Mouse (Mus musculus): ENCODE measurements around the gene Ppargc1a. TPM values are rescaled to one million over a fixed set of nuclear protein-coding genes. Genes with fewer than 3 reads are reported as not detected.

The Ppargc1a gene
- polyA plus RNA-seq, 1 experiment: 2.1 TPM

- Histone ChIP-seq H3K79me2 (ENCODE audit: control insufficient read depth, insufficient read depth) (no peaks in the 10 kb centered on the region), H3K4me2 (ENCODE audit: low read depth) (no peak overlapping the region), H3ac (ENCODE audit: control insufficient read depth, insufficient read length) (no peak overlapping the region), H3K4me3 (no peak overlapping the region), H3K27me3 (ENCODE audit: control insufficient read depth, insufficient read depth, insufficient read length) (no peaks in the 10 kb centered on the region), H3K36me3 (ENCODE audit: control insufficient read depth, insufficient read depth) (no peaks in the 10 kb centered on the region)
- TF ChIP-seq POLR2A (IDR thresholded peaks at IDR 0.05; ENCODE audit: insufficient read length, low read depth) (no peak), MAX (IDR thresholded peaks at IDR 0.05; ENCODE audit: low read depth) (no peak), TCF3 (IDR thresholded peaks at IDR 0.05; ENCODE audit: insufficient read length, low read depth) (no peak)
Measured at GRCm38 (mm10) chr5:51477140-51477539, 90.4 kb downstream of the Ppargc1a start.

- Histone ChIP-seq H3K79me2 (ENCODE audit: control insufficient read depth, insufficient read depth) (no peaks in the 10 kb centered on the region), H3K4me3 (no peak overlapping the region), H3K36me3 (ENCODE audit: control insufficient read depth, insufficient read depth) (no peaks in the 10 kb centered on the region), H3K27me3 (ENCODE audit: control insufficient read depth, insufficient read depth, insufficient read length) (no peaks in the 10 kb centered on the region), H3ac (ENCODE audit: control insufficient read depth, insufficient read length) (no peak overlapping the region), H3K4me2 (ENCODE audit: low read depth) (no peak overlapping the region)
- TF ChIP-seq SRF (IDR thresholded peaks at IDR 0.05; ENCODE audit: control insufficient read depth, insufficient read length, low read depth) (no peak), POLR2A (IDR thresholded peaks at IDR 0.05; ENCODE audit: insufficient read length, low read depth) (no peak)
Measured at GRCm38 (mm10) chr5:51475034-51475541, 92.4 kb downstream of the Ppargc1a start.

GRCm38 (mm10) chr5:51471614-51472013, 95.9 kb downstream of the Ppargc1a start:
- H3K4me2 ChIP-seq (ENCODE audit: low read depth): no peak overlapping the region
- no peaks in the 10 kb centered on the region for H3K79me2 ChIP-seq (ENCODE audit: control insufficient read depth, insufficient read depth)
- H3K27me3 ChIP-seq (ENCODE audit: control insufficient read depth, insufficient read depth, insufficient read length): no peaks in the 10 kb centered on the region
- H3ac ChIP-seq (ENCODE audit: control insufficient read depth, insufficient read length): no peak overlapping the region
- no peak overlapping the region for H3K4me3 ChIP-seq
- TF ChIP-seq POLR2A (IDR thresholded peaks at IDR 0.05; ENCODE audit: insufficient read length, low read depth) (no peak), MYOG (IDR thresholded peaks at IDR 0.05; ENCODE audit: control insufficient read depth in 1 of 3, insufficient read depth in 1 of 3, insufficient read length in 2 of 3, low read depth in 2 of 3) (no peak), REST (IDR thresholded peaks at IDR 0.05; ENCODE audit: insufficient read depth, insufficient read length) (no peak), USF1 (IDR thresholded peaks at IDR 0.05; ENCODE audit: low read depth) (no peak), TCF3 (IDR thresholded peaks at IDR 0.05; ENCODE audit: insufficient read length, low read depth) (no peak), E2F4 (IDR thresholded peaks at IDR 0.05; ENCODE audit: insufficient read depth) (no peak), TCF12 (IDR thresholded peaks at IDR 0.05; ENCODE audit: insufficient read depth, poor library complexity, severe bottlenecking) (no peak), MYOD1 (IDR thresholded peaks at IDR 0.05; ENCODE audit: control insufficient read depth in 1 of 3, insufficient read length in 2 of 3, low read depth in 2 of 3) (no peak), POLR2AphosphoS2 (IDR thresholded peaks at IDR 0.05; ENCODE audit: insufficient read length, low read depth) (no peak), MAX (IDR thresholded peaks at IDR 0.05; ENCODE audit: low read depth) (no peak), CEBPB (IDR thresholded peaks at IDR 0.05; ENCODE audit: insufficient read depth, poor library complexity, severe bottlenecking) (no peak)
- no peaks in the 10 kb centered on the region for H3K36me3 ChIP-seq (ENCODE audit: control insufficient read depth, insufficient read depth)

- Histone ChIP-seq H3K27me3 (ENCODE audit: control insufficient read depth, insufficient read depth, insufficient read length) (no peaks in the 10 kb centered on the region), H3K79me2 (ENCODE audit: control insufficient read depth, insufficient read depth) (no peaks in the 10 kb centered on the region), H3K4me2 (ENCODE audit: low read depth) (peak overlapping the region; percentile 12), H3K4me3 (no peak overlapping the region), H3ac (ENCODE audit: control insufficient read depth, insufficient read length) (no peak overlapping the region), H3K36me3 (ENCODE audit: control insufficient read depth, insufficient read depth) (no peaks in the 10 kb centered on the region)
- TF ChIP-seq TCF3 (IDR thresholded peaks at IDR 0.05; ENCODE audit: insufficient read length, low read depth): no peak
- TF ChIP-seq POLR2A (IDR thresholded peaks at IDR 0.05; ENCODE audit: insufficient read length, low read depth): no peak
- no peak for TF ChIP-seq CEBPB (IDR thresholded peaks at IDR 0.05; ENCODE audit: insufficient read depth, poor library complexity, severe bottlenecking)
- no peak for TF ChIP-seq USF1 (IDR thresholded peaks at IDR 0.05; ENCODE audit: low read depth)
- no peak for TF ChIP-seq REST (IDR thresholded peaks at IDR 0.05; ENCODE audit: insufficient read depth, insufficient read length)
- no peak for TF ChIP-seq SRF (IDR thresholded peaks at IDR 0.05; ENCODE audit: control insufficient read depth, insufficient read length, low read depth)
- TF ChIP-seq MAX (IDR thresholded peaks at IDR 0.05; ENCODE audit: low read depth): no peak
- no peak for TF ChIP-seq MYOG (IDR thresholded peaks at IDR 0.05; ENCODE audit: control insufficient read depth in 1 of 3, insufficient read depth in 1 of 3, insufficient read length in 2 of 3, low read depth in 2 of 3)
- TF ChIP-seq E2F4 (IDR thresholded peaks at IDR 0.05; ENCODE audit: insufficient read depth): no peak
- TF ChIP-seq MYOD1 (IDR thresholded peaks at IDR 0.05; ENCODE audit: control insufficient read depth in 1 of 3, insufficient read length in 2 of 3, low read depth in 2 of 3): no peak
- TF ChIP-seq TCF12 (IDR thresholded peaks at IDR 0.05; ENCODE audit: insufficient read depth, poor library complexity, severe bottlenecking): no peak
- no peak for TF ChIP-seq POLR2AphosphoS2 (IDR thresholded peaks at IDR 0.05; ENCODE audit: insufficient read length, low read depth)
Measured at GRCm38 (mm10) chr5:51466036-51466435, 101.5 kb downstream of the Ppargc1a start.

DNA sequence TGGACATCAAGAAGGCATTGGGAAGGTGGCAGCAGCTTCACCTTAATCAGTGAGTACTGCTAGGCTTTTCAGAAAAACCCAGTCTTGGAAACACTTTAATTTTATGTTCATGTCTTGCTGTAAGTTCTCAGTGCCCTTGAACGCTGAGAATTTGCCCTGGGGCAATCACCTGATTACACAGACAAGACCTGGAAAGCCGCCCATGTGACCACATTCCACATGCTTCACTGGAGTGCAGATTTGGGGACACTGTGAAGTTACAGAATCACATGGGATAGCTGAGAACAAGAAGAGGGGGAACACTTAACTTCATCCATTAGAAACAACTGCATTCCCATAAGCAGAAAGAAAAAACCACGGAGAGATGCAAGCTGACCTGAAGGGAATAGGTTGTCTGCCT, 115.5 kb downstream of the Ppargc1a start:
- TF ChIP-seq CEBPB (IDR thresholded peaks at IDR 0.05; ENCODE audit: insufficient read depth, poor library complexity, severe bottlenecking): no peak
- no peak for TF ChIP-seq POLR2AphosphoS2 (IDR thresholded peaks at IDR 0.05; ENCODE audit: insufficient read length, low read depth)
- TF ChIP-seq TCF3 (IDR thresholded peaks at IDR 0.05; ENCODE audit: insufficient read length, low read depth): no peak
- no peak for TF ChIP-seq E2F4 (IDR thresholded peaks at IDR 0.05; ENCODE audit: insufficient read depth)
- TF ChIP-seq MAX (IDR thresholded peaks at IDR 0.05; ENCODE audit: low read depth): no peak
- TF ChIP-seq MYOG (IDR thresholded peaks at IDR 0.05; ENCODE audit: control insufficient read depth in 1 of 3, insufficient read depth in 1 of 3, insufficient read length in 2 of 3, low read depth in 2 of 3): no peak
- TF ChIP-seq MYOD1 (IDR thresholded peaks at IDR 0.05; ENCODE audit: control insufficient read depth in 1 of 3, insufficient read length in 2 of 3, low read depth in 2 of 3): no peak
- no peak for TF ChIP-seq SRF (IDR thresholded peaks at IDR 0.05; ENCODE audit: control insufficient read depth, insufficient read length, low read depth)
- no peak for TF ChIP-seq TCF12 (IDR thresholded peaks at IDR 0.05; ENCODE audit: insufficient read depth, poor library complexity, severe bottlenecking)
- TF ChIP-seq REST (IDR thresholded peaks at IDR 0.05; ENCODE audit: insufficient read depth, insufficient read length): no peak
- TF ChIP-seq POLR2A (IDR thresholded peaks at IDR 0.05; ENCODE audit: insufficient read length, low read depth): no peak
- no peak for TF ChIP-seq USF1 (IDR thresholded peaks at IDR 0.05; ENCODE audit: low read depth)
- Histone ChIP-seq H3K4me2 (ENCODE audit: low read depth) (no peak overlapping the region), H3K36me3 (ENCODE audit: control insufficient read depth, insufficient read depth) (no peaks in the 10 kb centered on the region), H3K27me3 (ENCODE audit: control insufficient read depth, insufficient read depth, insufficient read length) (no peaks in the 10 kb centered on the region), H3ac (ENCODE audit: control insufficient read depth, insufficient read length) (no peak overlapping the region), H3K4me3 (no peak overlapping the region), H3K79me2 (ENCODE audit: control insufficient read depth, insufficient read depth) (no peaks in the 10 kb centered on the region)

Data from myocyte (in vitro differentiated cells).